Mouse (Mus musculus): Measurements from ENCODE around the gene Bri3. TPM values are rescaled to one million over a fixed set of nuclear protein-coding genes. Genes with fewer than 3 reads are reported as not detected.

Gene Bri3
- polyA plus RNA-seq, 1 experiment from 2014 or later: 128 TPM

GRCm38 (mm10) chr5:144245592-144245991 is 1.4 kb downstream of the Bri3 start:
- H3K27me3 ChIP-seq: no peaks in the 10 kb centered on the region
- 63% methylated on average over 2 of the region's 2 CpGs for WGBS

GRCm38 (mm10) chr5:144246669-144247068 is 2.4 kb downstream of the Bri3 start:
- Histone ChIP-seq H3K9me3 (replicated peaks) (peaks cover 5% of the 10 kb centered on the region; the same call in 1 of the 2 replicates), H3K4me3 (no peak overlapping the region), H3K4me2 (no peak overlapping the region), H3K27me3 (no peaks in the 10 kb centered on the region), H3K4me1 (no peaks in the 10 kb centered on the region), H3K36me3 (ENCODE audit: poor library complexity, severe bottlenecking) (no peaks in the 10 kb centered on the region), H3K9ac (no peak overlapping the region), H3K27ac (no peak overlapping the region)
- no peak for ATAC-seq
- WGBS: 94% methylated on average over 7 of the region's 7 CpGs

More at GRCm38 (mm10) chr5:144245592-144245991, 1.4 kb downstream of the Bri3 start:
- Histone ChIP-seq H3K9me3 (replicated peaks) (peaks cover 5% of the 10 kb centered on the region; the same call in 1 of the 2 replicates), H3K4me2 (no peak overlapping the region), H3K4me1 (no peaks in the 10 kb centered on the region), H3K36me3 (ENCODE audit: poor library complexity, severe bottlenecking) (no peaks in the 10 kb centered on the region), H3K27ac (no peak overlapping the region), H3K4me3 (no peak overlapping the region), H3K9ac (no peak overlapping the region)
- no peak for ATAC-seq

DNA sequence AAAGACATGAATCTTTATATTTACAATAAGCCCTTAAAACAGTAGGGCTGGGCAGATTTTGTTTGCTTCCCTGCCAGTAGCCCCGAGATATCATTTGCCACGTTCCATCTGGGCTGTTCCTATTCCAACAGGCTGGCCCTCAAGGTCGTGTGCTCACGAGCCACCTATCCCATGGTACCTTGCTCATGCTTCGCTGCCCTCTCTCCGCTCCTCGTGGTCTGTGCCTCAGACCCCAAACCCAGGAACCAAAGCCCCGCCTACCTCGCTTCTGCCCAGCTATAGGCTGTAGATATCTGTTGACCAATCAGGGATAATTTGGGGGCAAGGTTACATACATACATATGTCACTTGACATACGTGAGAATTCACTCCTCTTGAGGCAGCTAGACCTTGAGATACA is 3.1 kb downstream of the Bri3 start:
- Histone ChIP-seq H3K36me3 (ENCODE audit: poor library complexity, severe bottlenecking) (no peaks in the 10 kb centered on the region), H3K27ac (no peak overlapping the region), H3K9me3 (replicated peaks) (peaks cover 5% of the 10 kb centered on the region; the same call in 1 of the 2 replicates), H3K9ac (no peak overlapping the region), H3K4me1 (no peaks in the 10 kb centered on the region), H3K4me2 (no peak overlapping the region), H3K4me3 (no peak overlapping the region), H3K27me3 (no peaks in the 10 kb centered on the region)
- ATAC-seq: no peak
- WGBS: 80% methylated on average over 10 of the region's 10 CpGs

GRCm38 (mm10) chr5:144247906-144248585 is 3.8 kb downstream of the Bri3 start:
- no peak for ATAC-seq
- no peaks in the 10 kb centered on the region for H3K36me3 ChIP-seq (ENCODE audit: poor library complexity, severe bottlenecking)
- no peak overlapping the region for H3K9ac ChIP-seq
- H3K9me3 ChIP-seq (replicated peaks): peaks cover 5% of the 10 kb centered on the region; the same call in 1 of the 2 replicates
- H3K4me3 ChIP-seq: no peak overlapping the region
- no peak overlapping the region for H3K27ac ChIP-seq
- WGBS: 86% methylated on average over 10 of the region's 10 CpGs
- H3K4me2 ChIP-seq: no peak overlapping the region
- no peaks in the 10 kb centered on the region for H3K27me3 ChIP-seq
- H3K4me1 ChIP-seq: no peaks in the 10 kb centered on the region

- Histone ChIP-seq H3K36me3 (ENCODE audit: poor library complexity, severe bottlenecking) (no peaks in the 10 kb centered on the region), H3K9me3 (replicated peaks) (peaks cover 5% of the 10 kb centered on the region; the same call in 1 of the 2 replicates)
- ATAC-seq: no peak
These were observed 5.6 kb downstream of the Bri3 start for GRCm38 (mm10) chr5:144249871-144250270.

DNA sequence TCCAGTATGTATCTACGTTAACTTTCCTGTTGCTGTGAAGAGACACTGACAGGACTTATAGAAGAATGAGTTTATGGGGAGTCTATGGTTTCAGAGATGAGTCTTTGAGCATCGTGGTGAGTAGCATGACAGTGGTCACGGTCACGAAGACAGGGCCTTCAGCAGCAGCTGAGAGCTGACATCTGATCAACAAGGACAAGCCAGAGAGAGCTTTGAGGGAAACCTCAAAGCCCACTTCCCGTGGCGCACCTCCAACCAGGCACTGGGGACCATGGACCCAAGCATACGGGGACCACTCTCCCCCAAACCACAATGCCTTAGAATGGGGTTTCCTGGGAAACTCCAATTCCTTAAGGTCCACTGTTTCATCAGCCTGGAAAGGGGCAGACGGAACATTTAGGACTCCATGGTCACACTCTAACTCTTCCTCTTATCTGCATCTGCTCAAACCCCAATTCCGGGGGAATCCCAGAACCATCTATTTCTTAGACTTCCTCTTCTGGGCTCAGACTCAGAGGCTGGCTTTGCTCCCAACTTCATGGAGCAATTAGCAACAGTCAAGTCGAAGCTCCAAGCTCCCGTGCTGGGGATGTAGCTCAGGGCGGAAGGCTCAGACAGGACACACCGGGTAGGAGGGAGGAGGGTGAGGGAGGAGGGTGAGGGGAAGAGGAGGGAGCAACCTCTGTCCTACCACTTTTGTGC is 7.8 kb downstream of the Bri3 start:
- H3K27ac ChIP-seq: no peak overlapping the region
- no peak overlapping the region for H3K4me3 ChIP-seq
- peaks cover 5% of the 10 kb centered on the region; the same call in 1 of the 2 replicates for H3K9me3 ChIP-seq (replicated peaks)
- ATAC-seq: no peak
- H3K36me3 ChIP-seq (ENCODE audit: poor library complexity, severe bottlenecking): no peaks in the 10 kb centered on the region
- no peak overlapping the region for H3K9ac ChIP-seq
- no peak overlapping the region for H3K4me2 ChIP-seq
- no peaks in the 10 kb centered on the region for H3K27me3 ChIP-seq
- H3K4me1 ChIP-seq: peaks cover 17% of the 10 kb centered on the region
- 92% methylated on average over 13 of the region's 13 CpGs for WGBS

More at GRCm38 (mm10) chr5:144249871-144250270, 5.6 kb downstream of the Bri3 start:
- 90% methylated on average over 3 of the region's 3 CpGs for WGBS
- H3K27ac ChIP-seq: no peak overlapping the region
- no peaks in the 10 kb centered on the region for H3K27me3 ChIP-seq
- H3K4me3 ChIP-seq: no peak overlapping the region
- 0 out of 2 replicates have a peak, but pooled peaks cover 6% of the 10 kb centered on the region for H3K4me1 ChIP-seq
- H3K9ac ChIP-seq: no peak overlapping the region
- H3K4me2 ChIP-seq: no peak overlapping the region

DNA sequence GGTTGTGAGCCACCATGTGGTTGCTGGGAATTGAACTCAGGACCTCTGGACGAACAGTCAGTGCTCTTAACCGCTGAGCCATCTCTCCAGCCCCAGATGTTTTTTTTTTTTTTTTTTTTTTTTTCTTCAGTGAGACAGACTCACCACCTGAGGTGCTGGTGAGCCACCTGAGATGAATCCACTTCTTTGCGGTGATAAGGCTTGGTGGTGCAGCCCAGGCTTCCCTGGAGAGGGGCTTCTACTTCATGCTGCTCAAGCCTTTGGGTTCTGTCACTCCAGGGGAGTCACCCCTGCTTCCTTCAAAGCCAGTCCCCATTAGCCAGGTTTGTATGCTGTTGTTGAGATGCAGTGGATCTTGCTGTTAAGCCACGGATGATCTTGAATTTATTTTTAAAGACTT is 9.0 kb downstream of the Bri3 start:
- ATAC-seq: no peak
- Histone ChIP-seq H3K9ac (no peak overlapping the region), H3K27me3 (no peaks in the 10 kb centered on the region), H3K4me3 (no peak overlapping the region), H3K4me2 (no peak overlapping the region), H3K27ac (no peak overlapping the region), H3K9me3 (replicated peaks) (peaks cover 5% of the 10 kb centered on the region; the same call in 1 of the 2 replicates), H3K4me1 (peaks cover 29% of the 10 kb centered on the region), H3K36me3 (ENCODE audit: poor library complexity, severe bottlenecking) (no peaks in the 10 kb centered on the region)
- WGBS: 81% methylated on average over 4 of the region's 4 CpGs

- 0 out of 2 replicates have a peak overlapping the region, but pooled peaks have one; percentile 96 for H3K9ac ChIP-seq
- peaks cover 5% of the 10 kb centered on the region; the same call in 1 of the 2 replicates for H3K9me3 ChIP-seq (replicated peaks)
- H3K27me3 ChIP-seq: no peaks in the 10 kb centered on the region
- H3K36me3 ChIP-seq (ENCODE audit: poor library complexity, severe bottlenecking): peaks cover 10% of the 10 kb centered on the region
- peaks cover 39% of the 10 kb centered on the region for H3K4me1 ChIP-seq
- H3K4me2 ChIP-seq: peak overlapping the region; percentile 83
- WGBS: 57% methylated on average over 16 of the region's 16 CpGs
- H3K27ac ChIP-seq: no peak overlapping the region
- H3K4me3 ChIP-seq: peak overlapping the region; percentile 98
- ATAC-seq: peak; percentile 12; the same call in 1 of the 2 replicates
These were observed 10.0 kb downstream of the Bri3 start for GRCm38 (mm10) chr5:144254122-144254810.

GRCm38 (mm10) chr5:144254811-144255631 is 10.8 kb downstream of the Bri3 start:
- peak overlapping the region; percentile 98 for H3K4me3 ChIP-seq
- 1% methylated on average over 30 of the region's 84 CpGs for WGBS
- ATAC-seq: peak; percentile 87
- H3K36me3 ChIP-seq (ENCODE audit: poor library complexity, severe bottlenecking): peaks cover 11% of the 10 kb centered on the region
- no peaks in the 10 kb centered on the region for H3K27me3 ChIP-seq
- H3K4me2 ChIP-seq: peak overlapping the region; percentile 83
- H3K4me1 ChIP-seq: peaks cover 47% of the 10 kb centered on the region
- peak overlapping the region; percentile 96 for H3K9ac ChIP-seq
- peaks cover 3% of the 10 kb centered on the region; the same call in 1 of the 2 replicates for H3K9me3 ChIP-seq (replicated peaks)
- peak overlapping the region; percentile 85 for H3K27ac ChIP-seq

DNA sequence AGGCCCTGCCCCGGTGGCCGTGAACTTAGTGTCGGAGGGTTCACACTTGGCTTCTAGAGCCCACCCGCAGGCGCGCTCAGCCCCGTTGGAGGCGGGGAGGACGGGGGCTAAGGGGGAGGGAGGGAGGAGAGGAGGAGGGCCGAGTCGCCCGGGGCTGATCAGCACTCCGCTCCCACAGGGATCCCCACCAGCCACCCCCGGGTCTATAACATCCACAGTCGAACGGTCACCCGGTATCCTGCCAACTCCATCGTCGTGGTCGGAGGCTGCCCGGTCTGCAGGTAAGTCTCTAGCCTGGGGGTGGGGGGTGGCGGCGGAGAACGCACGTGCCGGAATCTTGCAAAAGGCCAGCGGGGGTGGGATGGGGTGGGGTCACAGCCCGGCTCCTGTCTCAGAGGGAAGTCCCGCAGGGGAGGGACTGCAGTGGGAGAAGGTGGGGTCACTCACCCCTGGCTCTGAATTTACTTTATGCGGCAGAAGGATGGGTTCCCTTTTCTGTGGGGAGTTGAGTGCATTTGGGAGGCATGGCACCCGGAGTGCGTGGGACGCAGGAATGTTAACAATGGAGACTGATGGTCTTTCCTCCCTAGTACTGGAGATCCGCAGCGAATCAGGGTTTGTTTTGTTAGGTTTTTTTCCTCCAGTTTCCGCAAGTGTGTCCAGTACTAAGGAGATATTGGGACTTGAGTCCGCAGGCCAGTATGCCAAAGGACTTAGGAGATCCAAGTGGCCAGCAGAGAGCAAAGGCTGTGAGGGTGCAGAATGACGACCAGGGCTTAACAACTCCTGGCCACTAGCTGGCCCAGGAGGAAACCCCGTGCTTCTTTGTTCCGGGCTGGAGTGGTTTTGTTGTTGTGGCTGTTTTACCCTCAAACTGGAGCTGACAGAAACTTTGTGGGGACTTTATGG is 11.6 kb downstream of the Bri3 start:
- Histone ChIP-seq H3K36me3 (ENCODE audit: poor library complexity, severe bottlenecking) (peaks cover 20% of the 10 kb centered on the region), H3K9ac (peak overlapping the region; percentile 96), H3K9me3 (replicated peaks) (no peaks in the 10 kb centered on the region), H3K4me2 (peak overlapping the region; percentile 83), H3K4me3 (peak overlapping the region; percentile 98), H3K27ac (peak overlapping the region; percentile 85), H3K27me3 (no peaks in the 10 kb centered on the region), H3K4me1 (peaks cover 49% of the 10 kb centered on the region)
- under 1% methylated on average over 27 of the region's 40 CpGs for WGBS
- peak; percentile 73 for ATAC-seq

Measured in forebrain, embryonic 13.5 days (tissue).